Mouse (Mus musculus): ENCODE results near the gene Taf15. TPM values are rescaled to one million over a fixed set of nuclear protein-coding genes. Genes with fewer than 3 reads are reported as not detected.
A peak's percentile ranks its signal among the peaks of the same experiment; 100 is the strongest.

Taf15 gene
- polyA plus RNA-seq, 1 experiment from 2014 or later, result 150 TPM

- no peaks in the 10 kb centered on the region for H3K27me3 ChIP-seq
- ChIA-PET POLR2A (interaction anchor here (0.7 to 2.4 kb wide), 6 partner anchors 11 to 667 kb away, joined by 3 to 8 read pairs (median 4); no protein-coding TSS in a partner anchor), CTCF (interaction anchor here (1.2 to 1.9 kb wide), 8 partner anchors 11 to 33 kb away, joined by 3 to 16 read pairs (median 7); partner anchors contain the start of gene Mmp28)
- in situ Hi-C loops (cut with MboI; ENCODE audit: low pct_unique_long_range_greater_than_20kb), result no loop called here
- no peak for DNase-seq (ENCODE audit: low read depth, low spot score)
- TF ChIP-seq CTCF (IDR thresholded peaks at IDR 0.05), result no peak
- peak; percentile 55 for ATAC-seq
Observed at GRCm38 (mm10) chr11:83473235-83474016, 540 bp downstream of the Taf15 start.

GRCm38 (mm10) chr11:83491488-83491887 is 18.6 kb downstream of the Taf15 start:
- CTCF ChIA-PET, result interaction anchor here (0.6 to 1.9 kb wide), 3 partner anchors 9 to 31 kb away, joined by 3 to 5 read pairs (median 4); partner anchors contain the start of gene Heatr9
- POLR2A ChIA-PET, result no interaction called here
- no peak for ATAC-seq

GRCm38 (mm10) chr11:83495571-83495970 is 22.7 kb downstream of the Taf15 start:
- no peak for DNase-seq (ENCODE audit: low read depth, low spot score)

More at GRCm38 (mm10) chr11:83491488-83491887, 18.6 kb downstream of the Taf15 start:
- in situ Hi-C loops (cut with MboI; ENCODE audit: low pct_unique_long_range_greater_than_20kb), result no loop called here
- no peak for DNase-seq (ENCODE audit: low read depth, low spot score)
- peak; percentile 60 for TF ChIP-seq CTCF (IDR thresholded peaks at IDR 0.05)
- no peaks in the 10 kb centered on the region for H3K27me3 ChIP-seq

GRCm38 (mm10) chr11:83504308-83504707 is 31.4 kb downstream of the Taf15 start:
- in situ Hi-C loops (cut with MboI; ENCODE audit: low pct_unique_long_range_greater_than_20kb), result no loop called here

More at GRCm38 (mm10) chr11:83495571-83495970, 22.7 kb downstream of the Taf15 start:
- ChIA-PET POLR2A (no interaction called here), CTCF (interaction anchor here (1.4 to 1.8 kb wide), 2 partner anchors 12 to 20 kb away, joined by 5 read pairs; no protein-coding TSS in a partner anchor)
- in situ Hi-C loops (cut with MboI; ENCODE audit: low pct_unique_long_range_greater_than_20kb), result no loop called here
- H3K27me3 ChIP-seq, result no peaks in the 10 kb centered on the region
- TF ChIP-seq CTCF (IDR thresholded peaks at IDR 0.05), result no peak
- ATAC-seq, result no peak

GRCm38 (mm10) chr11:83509521-83509920 is 36.6 kb downstream of the Taf15 start:
- in situ Hi-C loops (cut with MboI; ENCODE audit: low pct_unique_long_range_greater_than_20kb), result no loop called here
- ATAC-seq (no peak), DNase-seq (ENCODE audit: low read depth, low spot score) (no peak)
- POLR2A ChIA-PET, result no interaction called here
- CTCF ChIA-PET, result interaction anchor here (1.0 kb wide), 1 partner anchor 10 kb away, joined by 3 read pairs; no protein-coding TSS in a partner anchor
- H3K27me3 ChIP-seq, result no peaks in the 10 kb centered on the region
- TF ChIP-seq CTCF (IDR thresholded peaks at IDR 0.05), result no peak

More at GRCm38 (mm10) chr11:83504308-83504707, 31.4 kb downstream of the Taf15 start:
- no peak for TF ChIP-seq CTCF (IDR thresholded peaks at IDR 0.05)
- H3K27me3 ChIP-seq, result no peaks in the 10 kb centered on the region
- ChIA-PET POLR2A (no interaction called here), CTCF (no interaction called here)
- no peak for DNase-seq (ENCODE audit: low read depth, low spot score)
- no peak for ATAC-seq

DNA sequence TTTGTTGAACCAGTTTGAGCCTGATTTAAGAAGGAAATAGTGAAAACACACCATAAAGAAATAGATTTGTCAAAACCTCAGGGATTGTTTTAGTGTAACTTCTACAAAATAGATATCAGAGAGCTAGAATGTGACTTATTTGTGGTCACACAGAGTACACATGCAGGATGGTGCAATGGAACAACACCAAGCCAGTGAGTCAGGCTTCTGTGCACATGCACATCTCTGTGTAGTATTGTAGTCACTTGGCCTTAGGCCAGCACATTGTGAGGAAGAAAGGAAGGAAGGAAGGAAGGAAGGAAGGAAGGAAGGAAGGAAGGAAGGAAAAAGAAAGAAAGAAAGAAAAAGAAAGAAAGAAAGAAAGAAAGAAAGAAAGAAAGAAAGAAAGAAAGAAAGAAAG is 44.3 kb downstream of the Taf15 start:
- no peaks in the 10 kb centered on the region for H3K27me3 ChIP-seq
- in situ Hi-C loops (cut with MboI; ENCODE audit: low pct_unique_long_range_greater_than_20kb), result no loop called here
- ChIA-PET CTCF (interaction anchor here (1.8 kb wide), 1 partner anchor 74 kb away, joined by 4 read pairs; no protein-coding TSS in a partner anchor), POLR2A (no interaction called here)
- no peak for TF ChIP-seq CTCF (IDR thresholded peaks at IDR 0.05)
- ATAC-seq (no peak), DNase-seq (ENCODE audit: low read depth, low spot score) (no peak)

GRCm38 (mm10) chr11:83518371-83518770 is 45.5 kb downstream of the Taf15 start:
- CTCF ChIA-PET, result interaction anchor here (1.8 kb wide), 1 partner anchor 75 kb away, joined by 4 read pairs; no protein-coding TSS in a partner anchor
- POLR2A ChIA-PET, result no interaction called here
- in situ Hi-C loops (cut with MboI; ENCODE audit: low pct_unique_long_range_greater_than_20kb), result no loop called here
- H3K27me3 ChIP-seq, result no peaks in the 10 kb centered on the region
- no peak for ATAC-seq
- TF ChIP-seq CTCF (IDR thresholded peaks at IDR 0.05), result no peak
- no peak for DNase-seq (ENCODE audit: low read depth, low spot score)

DNA sequence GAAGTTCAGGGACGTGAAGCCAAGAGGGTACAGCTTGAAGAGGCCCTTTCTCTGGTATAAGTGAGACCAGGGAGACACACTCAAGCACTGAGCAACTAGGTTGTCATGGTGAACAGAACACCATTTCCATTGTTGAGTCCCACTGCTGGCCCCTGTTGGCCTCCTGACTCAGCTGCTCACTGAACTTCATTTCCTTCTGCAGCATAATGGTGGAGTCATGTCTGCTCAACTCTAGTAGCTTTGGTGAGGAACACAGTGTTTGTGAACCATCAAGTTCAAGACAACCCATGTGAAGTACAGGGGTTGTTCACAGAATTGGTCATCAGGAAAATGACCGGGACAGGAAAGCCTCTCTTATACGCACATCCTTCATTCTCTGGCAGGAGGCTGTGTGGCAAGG is 49.2 kb downstream of the Taf15 start, which contains the start of gene Heatr9:
Gene Heatr9 (minus strand): TSS at position 101 of the 400 bp plus-strand sequence.
- CTCF ChIA-PET, result interaction anchor here (1.5 kb wide), 1 partner anchor 30 kb away, joined by 3 read pairs; no protein-coding TSS in a partner anchor
- no peak for TF ChIP-seq CTCF (IDR thresholded peaks at IDR 0.05)
- POLR2A ChIA-PET, result no interaction called here
- DNase-seq (ENCODE audit: low read depth, low spot score) (no peak), ATAC-seq (no peak)
- in situ Hi-C loops (cut with MboI; ENCODE audit: low pct_unique_long_range_greater_than_20kb), result no loop called here
- no peaks in the 10 kb centered on the region for H3K27me3 ChIP-seq

DNA sequence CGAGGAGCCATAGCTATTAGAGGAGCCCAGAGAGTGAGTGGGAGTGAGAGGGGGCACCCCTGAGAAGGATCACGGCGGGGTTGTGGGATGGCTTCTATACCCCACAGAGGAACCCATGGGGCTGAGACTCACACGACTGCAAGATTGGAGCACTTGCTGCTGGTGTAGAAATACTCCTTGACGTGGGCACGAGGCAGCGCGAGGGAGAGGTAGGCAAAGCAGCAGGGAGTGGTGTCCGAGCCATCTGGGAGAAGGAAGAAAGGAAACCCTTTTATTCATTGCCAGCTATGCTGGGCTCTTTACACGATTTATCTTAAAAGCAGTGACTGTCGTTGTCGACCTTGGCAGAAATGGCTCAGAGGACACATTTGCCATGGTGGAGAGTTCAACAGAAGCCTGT is 56.1 kb downstream of the Taf15 start:
- in situ Hi-C loops (cut with MboI; ENCODE audit: low pct_unique_long_range_greater_than_20kb), result no loop called here
- TF ChIP-seq CTCF (IDR thresholded peaks at IDR 0.05), result no peak
- ATAC-seq, result no peak
- no peaks in the 10 kb centered on the region for H3K27me3 ChIP-seq
- DNase-seq (ENCODE audit: low read depth, low spot score), result no peak
- CTCF ChIA-PET, result interaction anchor here (1.2 kb wide), 1 partner anchor 26 kb away, joined by 3 read pairs; no protein-coding TSS in a partner anchor
- POLR2A ChIA-PET, result interaction anchor here (0.5 kb wide), 1 partner anchor 53 kb away, joined by 5 read pairs; no protein-coding TSS in a partner anchor

DNA sequence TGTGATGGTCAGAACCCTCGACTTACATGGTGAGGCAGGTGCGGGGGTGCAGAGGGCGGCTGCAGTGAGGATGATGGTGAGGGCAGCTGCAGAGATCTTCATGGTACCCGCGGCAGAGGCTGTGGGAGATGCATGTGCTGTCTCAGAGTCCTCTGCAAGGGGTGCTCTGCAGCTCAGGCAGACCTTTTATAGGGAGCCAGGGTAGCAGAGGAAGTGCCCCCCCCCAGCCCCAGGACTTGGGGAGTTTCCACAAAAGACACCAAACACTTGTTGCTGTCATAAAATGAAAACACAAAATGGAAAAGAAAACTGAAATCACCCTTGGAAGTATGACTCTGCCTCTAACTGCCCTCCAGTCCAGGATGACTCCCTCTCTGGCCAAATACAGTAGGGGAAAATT is 57.5 kb downstream of the Taf15 start, which contains the start of gene Ccl5:
Gene Ccl5 (minus strand): TSS at position 159 of the 400 bp plus-strand sequence.
- ATAC-seq, result no peak
- in situ Hi-C loops (cut with MboI; ENCODE audit: low pct_unique_long_range_greater_than_20kb), result no loop called here
- no peak for DNase-seq (ENCODE audit: low read depth, low spot score)
- H3K27me3 ChIP-seq, result no peaks in the 10 kb centered on the region
- ChIA-PET POLR2A (no interaction called here), CTCF (no interaction called here)
- TF ChIP-seq CTCF (IDR thresholded peaks at IDR 0.05), result no peak

- CTCF ChIA-PET, result no interaction called here
- POLR2A ChIA-PET, result no interaction called here
Observed at GRCm38 (mm10) chr11:83533192-83533591, 60.3 kb downstream of the Taf15 start.

More at GRCm38 (mm10) chr11:83533192-83533591, 60.3 kb downstream of the Taf15 start:
- in situ Hi-C loops (cut with MboI; ENCODE audit: low pct_unique_long_range_greater_than_20kb), result no loop called here
- no peaks in the 10 kb centered on the region for H3K27me3 ChIP-seq
- TF ChIP-seq CTCF (IDR thresholded peaks at IDR 0.05), result no peak
- DNase-seq (ENCODE audit: low read depth, low spot score) (no peak), ATAC-seq (no peak)

Data from Patski (cell line).